Mouse (Mus musculus): ENCODE results near the gene Thap8. TPM values are rescaled to one million over a fixed set of nuclear protein-coding genes. Genes with fewer than 3 reads are reported as not detected.

Thap8 gene
- polyA plus RNA-seq, 1 experiment from 2014 or later, result 0.79 TPM

DNA sequence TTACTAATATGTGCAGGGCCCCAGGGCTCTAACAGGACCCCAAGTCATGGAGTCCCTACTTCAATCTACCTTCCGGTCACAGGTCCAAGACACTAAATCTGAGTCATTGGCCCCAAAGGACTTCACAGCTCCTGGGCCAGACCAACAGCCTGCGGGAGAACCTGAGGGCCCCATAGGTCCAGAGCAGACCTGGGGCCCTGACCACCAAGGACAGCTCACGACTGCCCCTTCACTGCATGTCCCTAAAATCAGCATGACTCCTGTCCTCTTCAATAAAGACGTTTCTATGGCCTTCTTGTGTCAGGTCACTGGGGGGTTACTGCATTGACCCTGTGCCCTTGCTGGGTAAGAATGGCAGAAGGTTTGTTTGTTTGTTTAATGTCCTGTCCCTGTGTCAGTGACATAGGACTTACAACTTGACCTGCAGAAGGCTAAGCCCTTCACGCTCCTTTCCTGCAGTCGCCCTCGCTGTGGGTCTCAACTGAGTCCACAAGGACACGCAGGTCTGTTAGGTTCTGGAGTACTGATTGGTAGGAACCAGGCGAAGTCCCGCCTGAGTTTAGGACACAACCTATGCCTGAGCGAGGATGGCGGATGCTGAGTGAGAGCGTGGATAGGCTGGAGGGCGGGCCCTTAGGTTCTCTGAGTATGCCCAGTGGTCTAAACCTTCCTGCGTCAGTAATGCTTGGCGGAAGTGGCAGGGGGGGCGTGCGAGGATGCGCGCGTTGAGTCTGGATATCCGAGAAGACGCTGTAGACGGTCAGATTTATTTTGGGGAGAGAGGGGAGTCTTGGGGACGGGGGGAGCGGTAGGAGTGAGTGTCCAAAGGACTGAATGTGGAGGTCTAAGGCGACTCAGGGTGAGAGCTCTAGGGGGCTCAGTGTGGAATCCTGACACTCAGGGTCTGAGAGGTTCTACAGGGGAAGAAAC, 28.4 kb downstream of the Thap8 start, which contains the start of gene Alkbh6:
Gene Alkbh6 (plus strand): TSS at position 642 of the 930 bp plus-strand sequence.
- ATAC-seq, result peak; percentile 100
- no peaks in the 10 kb centered on the region for H3K27me3 ChIP-seq
- 4% methylated on average over 27 of the region's 27 CpGs for WGBS
- peak within 1 kb of the TSS; percentile 81 for H3K27ac ChIP-seq
- peak within 1 kb of the TSS; percentile 76 for H3K4me2 ChIP-seq (replicated peaks)
- H3K9ac ChIP-seq (replicated peaks), result peak within 1 kb of the TSS; percentile 82
- peaks cover 24% of the 10 kb centered on the region for H3K4me1 ChIP-seq (replicated peaks)
- H3K4me3 ChIP-seq (replicated peaks), result peak within 1 kb of the TSS; percentile 77
- H3K36me3 ChIP-seq, result peaks cover 52% of the 10 kb centered on the region
- H3K9me3 ChIP-seq, result no peaks in the 10 kb centered on the region

DNA sequence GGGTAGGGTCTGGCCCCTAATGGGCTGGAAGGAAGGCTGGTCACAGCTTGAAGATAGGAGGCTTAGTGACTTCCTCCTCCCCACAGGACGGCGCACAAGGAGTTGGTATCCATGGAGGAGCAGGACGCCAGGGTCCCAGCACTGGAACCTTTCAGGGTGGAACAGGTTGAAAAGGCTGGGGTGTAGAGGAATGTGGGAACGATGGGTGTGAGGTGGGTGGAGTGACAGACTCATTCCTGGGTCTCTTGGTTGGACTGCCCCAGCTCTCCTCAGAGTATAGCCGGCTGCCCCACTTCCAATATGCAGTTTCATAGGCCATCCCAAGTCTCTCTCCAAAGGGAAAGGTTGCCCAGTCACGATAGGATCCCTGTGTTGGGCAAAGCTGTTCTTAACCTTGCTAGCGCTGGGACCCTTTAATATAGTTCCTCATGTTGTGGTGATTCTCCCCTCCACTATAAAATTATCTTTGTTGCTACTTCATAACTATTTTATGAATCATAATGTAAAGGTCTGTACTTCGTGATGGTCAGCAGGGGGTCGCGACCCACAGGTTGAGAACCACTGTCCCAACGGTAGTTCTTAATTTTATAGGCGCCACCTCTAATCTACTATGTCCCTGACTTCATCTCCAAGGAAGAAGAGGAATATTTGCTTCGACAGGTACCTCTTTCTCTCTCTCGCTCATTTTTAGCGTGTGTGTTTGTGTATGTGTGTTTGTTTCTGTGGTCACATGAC, 29.7 kb downstream of the Thap8 start:
- 69% methylated on average over 15 of the region's 15 CpGs for WGBS
- no peak overlapping the region for H3K27ac ChIP-seq

DNA sequence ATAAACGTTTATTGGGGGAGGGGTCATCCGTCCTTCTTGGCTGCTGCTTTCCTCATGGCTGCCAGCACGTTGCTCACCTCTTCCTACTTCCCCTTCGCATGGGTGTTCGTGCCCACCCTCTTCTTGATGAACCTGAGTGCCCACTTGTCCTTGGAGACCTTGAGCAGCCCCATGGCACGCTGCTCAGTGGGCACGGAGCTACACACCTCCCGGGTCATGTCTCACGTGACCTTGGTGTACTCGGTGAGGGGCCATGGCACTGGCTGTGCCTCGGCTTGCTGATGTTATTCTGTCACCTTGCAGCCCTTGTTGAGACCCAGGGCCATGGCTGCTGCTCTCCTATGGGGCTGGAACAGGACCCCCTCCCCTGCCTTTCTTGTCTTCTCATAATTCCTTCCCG, 30.2 kb downstream of the Thap8 start:
- WGBS, result 89% methylated on average over 12 of the region's 12 CpGs

More for the DNA sequence above, 29.7 kb downstream of the Thap8 start:
- Histone ChIP-seq H3K27me3 (no peaks in the 10 kb centered on the region), H3K4me2 (replicated peaks) (peak overlapping the region; percentile 76), H3K4me3 (replicated peaks) (peak overlapping the region; percentile 77), H3K4me1 (replicated peaks) (peaks cover 25% of the 10 kb centered on the region), H3K9me3 (no peaks in the 10 kb centered on the region), H3K9ac (replicated peaks) (peak overlapping the region; percentile 82), H3K36me3 (peaks cover 50% of the 10 kb centered on the region)
- no peak for ATAC-seq

DNA sequence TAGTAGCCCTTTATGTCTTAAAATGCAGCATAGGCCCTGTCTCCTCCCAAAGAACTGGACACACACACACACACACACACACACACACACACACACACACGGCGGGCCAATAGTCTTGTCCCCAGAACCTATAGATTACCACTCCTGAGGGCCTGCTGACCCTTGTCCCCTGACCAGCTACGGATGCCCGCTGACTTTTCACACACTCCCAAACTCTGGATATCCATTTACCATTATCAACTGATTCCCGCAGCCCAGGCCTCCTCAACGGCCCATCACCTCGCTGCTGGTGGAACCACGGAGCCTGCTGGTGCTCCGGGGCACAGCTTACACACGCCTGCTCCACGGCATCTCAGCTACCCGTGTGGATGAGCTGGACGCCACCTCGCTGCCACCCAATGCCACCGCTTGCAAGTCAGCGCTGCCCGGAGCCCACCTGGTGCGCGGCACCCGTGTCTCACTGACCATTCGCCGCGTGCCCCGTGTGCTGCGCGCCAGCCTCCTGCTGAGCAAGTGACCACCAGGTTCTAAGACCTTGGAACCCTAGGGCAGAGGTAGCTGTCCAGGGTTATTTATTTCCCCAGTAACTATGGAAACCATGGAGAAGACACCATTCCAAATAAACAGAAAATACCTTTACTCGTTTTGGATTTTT, 33.9 kb downstream of the Thap8 start:
- Histone ChIP-seq H3K9ac (replicated peaks) (no peak overlapping the region), H3K4me3 (replicated peaks) (no peak overlapping the region), H3K9me3 (no peaks in the 10 kb centered on the region), H3K27ac (no peak overlapping the region), H3K36me3 (peaks cover 25% of the 10 kb centered on the region), H3K27me3 (no peaks in the 10 kb centered on the region), H3K4me2 (replicated peaks) (no peak overlapping the region), H3K4me1 (replicated peaks) (peaks cover 20% of the 10 kb centered on the region)
- 53% methylated on average over 27 of the region's 27 CpGs for WGBS
- no peak for ATAC-seq

More for the DNA sequence above, 30.2 kb downstream of the Thap8 start:
- no peak for ATAC-seq
- H3K4me1 ChIP-seq (replicated peaks), result peaks cover 28% of the 10 kb centered on the region
- peaks cover 47% of the 10 kb centered on the region for H3K36me3 ChIP-seq
- peak overlapping the region; percentile 76; the same call in 1 of the 2 replicates for H3K4me2 ChIP-seq (replicated peaks)
- H3K27me3 ChIP-seq, result no peaks in the 10 kb centered on the region
- H3K27ac ChIP-seq, result no peak overlapping the region
- no peak overlapping the region for H3K4me3 ChIP-seq (replicated peaks)
- no peaks in the 10 kb centered on the region for H3K9me3 ChIP-seq
- 0 out of 2 replicates have a peak overlapping the region, but pooled peaks have one; percentile 5 for H3K9ac ChIP-seq (replicated peaks)

DNA sequence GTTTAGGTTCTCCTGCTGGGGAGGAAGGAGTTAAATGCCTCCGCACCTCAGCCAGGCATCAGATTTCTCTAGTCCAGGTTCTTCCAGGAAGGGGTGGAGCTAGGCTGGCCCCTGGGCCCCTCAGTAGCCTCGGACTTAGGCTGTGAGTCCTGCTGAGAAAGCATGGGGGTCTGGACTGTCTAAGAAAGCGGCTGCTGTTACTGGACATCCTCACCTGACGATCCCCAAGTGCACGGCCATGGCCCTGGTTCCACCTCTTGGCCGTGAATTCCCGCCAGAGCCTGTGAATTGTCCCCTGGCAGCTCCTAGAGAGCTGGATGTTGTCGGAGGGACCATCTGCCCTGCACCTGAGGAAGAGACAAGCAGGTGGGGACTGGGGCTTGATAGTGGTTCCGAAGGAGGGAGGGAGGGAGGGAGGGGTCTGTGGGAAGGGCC, 34.8 kb downstream of the Thap8 start, which contains the start of gene Syne4:
Gene Syne4 (plus strand): TSS at position 87 of the 435 bp plus-strand sequence.
- Histone ChIP-seq H3K4me2 (replicated peaks) (peak within 1 kb of the TSS; percentile 7; the same call in 1 of the 2 replicates), H3K4me3 (replicated peaks) (no peak within 1 kb of the TSS), H3K27me3 (no peaks in the 10 kb centered on the region), H3K9me3 (no peaks in the 10 kb centered on the region), H3K4me1 (replicated peaks) (peaks cover 13% of the 10 kb centered on the region), H3K9ac (replicated peaks) (peak within 1 kb of the TSS; percentile 32; the same call in 1 of the 2 replicates), H3K27ac (no peak within 1 kb of the TSS), H3K36me3 (peaks cover 25% of the 10 kb centered on the region)
- ATAC-seq, result no peak
- 3% methylated on average over 9 of the region's 9 CpGs for WGBS

DNA sequence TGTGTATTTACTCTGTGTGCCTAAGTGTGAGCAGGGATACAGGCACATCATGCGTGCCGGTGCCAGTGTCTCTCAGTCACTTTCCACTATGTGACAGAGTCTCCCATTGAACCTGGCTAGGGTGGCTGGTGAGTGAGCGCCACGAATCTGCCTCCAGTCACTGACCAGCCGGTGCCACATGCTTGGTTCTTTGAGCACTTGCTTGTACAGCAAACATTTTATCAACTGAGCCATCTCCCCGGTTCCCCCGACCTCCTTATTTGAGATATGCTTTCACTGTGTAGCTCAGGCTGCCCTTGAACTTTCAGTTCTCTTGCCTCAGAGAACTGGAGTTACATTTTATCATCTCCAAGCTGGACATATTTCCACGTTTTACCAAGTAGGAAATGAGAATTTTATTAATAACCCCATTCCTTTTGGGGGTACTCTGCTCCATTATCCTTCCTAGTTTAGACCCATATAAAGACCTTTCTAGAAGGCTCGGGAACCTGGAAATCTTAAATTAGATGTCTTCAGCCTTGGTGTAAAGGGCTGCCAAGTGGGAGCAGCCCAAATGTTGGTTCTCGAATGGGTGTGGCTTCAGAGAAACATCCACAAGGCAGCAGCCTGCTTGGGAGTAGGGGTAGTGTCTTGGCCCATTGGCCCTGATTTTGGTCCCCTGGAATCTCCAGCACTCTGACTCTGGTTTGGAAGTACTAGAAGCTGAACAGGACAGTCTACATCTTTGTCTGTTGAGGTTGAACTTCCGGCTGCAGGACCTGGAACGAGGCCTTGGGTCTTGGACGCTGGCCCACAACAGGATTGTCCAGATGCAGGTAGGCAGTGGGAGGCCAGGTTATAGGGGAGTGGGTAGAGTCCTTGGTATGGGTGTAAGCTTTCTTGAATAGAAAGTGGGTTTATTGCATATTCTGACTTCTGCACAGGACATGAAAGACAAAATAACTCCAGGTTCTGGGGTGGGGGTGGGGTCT, 36.0 kb downstream of the Thap8 start:
- no peak overlapping the region for H3K4me2 ChIP-seq (replicated peaks)
- 81% methylated on average over 13 of the region's 13 CpGs for WGBS
- H3K4me3 ChIP-seq (replicated peaks), result no peak overlapping the region
- H3K36me3 ChIP-seq, result peaks cover 25% of the 10 kb centered on the region
- no peaks in the 10 kb centered on the region for H3K27me3 ChIP-seq
- H3K27ac ChIP-seq, result no peak overlapping the region
- H3K4me1 ChIP-seq (replicated peaks), result peaks cover 8% of the 10 kb centered on the region
- H3K9me3 ChIP-seq, result no peaks in the 10 kb centered on the region
- no peak for ATAC-seq
- no peak overlapping the region for H3K9ac ChIP-seq (replicated peaks)

DNA sequence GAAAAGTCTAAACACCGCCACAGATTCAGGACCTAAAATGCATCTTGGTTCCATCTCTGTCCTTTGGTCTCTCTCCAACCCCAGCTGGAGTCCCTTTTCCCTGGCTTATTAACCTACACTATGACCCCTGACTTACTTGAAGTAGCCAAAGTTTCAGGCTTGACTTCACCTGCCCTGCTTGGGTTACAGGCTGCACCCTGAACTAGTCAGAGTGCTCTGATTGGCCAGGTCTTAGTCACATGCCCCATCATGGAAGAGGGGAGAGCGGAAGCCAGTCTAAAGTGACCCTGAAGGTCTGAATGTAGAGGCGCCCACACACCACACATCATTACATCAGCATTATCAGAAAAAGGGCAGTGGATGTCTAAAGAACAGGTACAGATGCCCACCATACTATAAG, 38.2 kb downstream of the Thap8 start:
- peaks cover 22% of the 10 kb centered on the region for H3K4me1 ChIP-seq (replicated peaks)
- 95% methylated on average over 3 of the region's 3 CpGs for WGBS
- no peak for ATAC-seq

DNA sequence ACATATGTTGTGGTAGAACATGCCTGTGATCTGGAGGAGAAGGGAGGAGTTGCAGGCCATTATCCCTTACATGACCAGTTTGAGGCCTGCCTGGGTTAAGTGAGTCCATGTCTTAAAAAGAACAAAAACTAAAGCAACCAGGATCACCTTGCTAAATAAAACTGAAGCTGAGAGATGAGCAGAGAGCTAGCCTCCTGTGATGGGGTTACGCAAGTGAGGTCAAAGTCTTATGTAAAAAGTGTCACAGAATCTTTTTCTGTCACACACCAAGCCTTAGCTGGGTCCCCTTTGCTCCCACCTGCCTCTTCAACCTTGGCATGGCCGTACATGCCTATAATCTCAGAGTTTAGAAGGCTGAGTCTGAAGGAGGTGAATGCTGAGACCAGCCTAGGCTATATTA, 41.1 kb downstream of the Thap8 start:
- Histone ChIP-seq H3K36me3 (no peaks in the 10 kb centered on the region), H3K27me3 (0 out of 2 replicates have a peak, but pooled peaks cover 9% of the 10 kb centered on the region), H3K4me2 (replicated peaks) (peak overlapping the region; percentile 87), H3K9ac (replicated peaks) (peak overlapping the region; percentile 89; the same call in 1 of the 2 replicates), H3K27ac (no peak overlapping the region), H3K4me3 (replicated peaks) (peak overlapping the region; percentile 81), H3K9me3 (no peaks in the 10 kb centered on the region), H3K4me1 (replicated peaks) (peaks cover 18% of the 10 kb centered on the region)
- WGBS, result 78% methylated on average over 2 of the region's 2 CpGs
- ATAC-seq, result no peak

More for the DNA sequence above, 38.2 kb downstream of the Thap8 start:
- no peak overlapping the region for H3K4me3 ChIP-seq (replicated peaks)
- no peaks in the 10 kb centered on the region for H3K27me3 ChIP-seq
- H3K9me3 ChIP-seq, result no peaks in the 10 kb centered on the region
- peaks cover 5% of the 10 kb centered on the region; the same call in 1 of the 2 replicates for H3K36me3 ChIP-seq
- H3K9ac ChIP-seq (replicated peaks), result no peak overlapping the region
- H3K4me2 ChIP-seq (replicated peaks), result no peak overlapping the region
- H3K27ac ChIP-seq, result no peak overlapping the region

DNA sequence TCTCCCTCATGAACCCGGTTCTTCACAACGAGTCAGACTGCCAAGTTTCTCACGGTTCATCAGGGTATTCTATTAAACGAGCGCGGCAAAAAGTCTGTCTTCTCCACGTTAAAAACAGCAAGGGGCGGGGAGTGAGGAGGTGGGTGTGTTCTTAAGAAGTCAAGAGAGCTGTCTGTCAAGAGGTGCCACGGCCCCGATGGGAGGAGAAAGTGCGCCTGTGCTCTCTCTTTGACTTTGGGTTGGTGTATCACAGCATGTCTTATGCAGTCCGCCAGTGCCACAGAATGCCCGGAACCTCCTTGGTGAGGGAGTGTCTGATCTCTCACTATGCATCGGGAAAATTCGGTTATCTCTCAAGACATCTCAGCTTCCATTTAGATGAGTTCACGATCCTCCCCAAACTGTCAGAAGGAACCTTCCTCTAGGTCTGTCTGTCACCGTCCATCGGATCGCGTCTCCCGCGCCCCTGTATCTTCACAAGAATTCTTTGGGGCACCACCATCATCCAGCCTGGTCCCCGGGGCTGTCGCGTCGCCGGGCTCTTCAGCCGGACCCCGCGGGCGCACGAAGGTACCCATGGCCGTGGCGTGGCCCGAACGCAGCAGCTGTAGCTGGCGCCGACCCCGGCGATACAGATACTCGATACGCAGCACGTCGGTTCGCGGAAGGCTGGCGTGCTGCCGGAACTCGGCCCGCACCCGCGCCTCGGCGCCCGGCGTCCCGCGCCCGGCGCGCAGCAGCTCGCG, 41.8 kb downstream of the Thap8 start, which contains the start of gene E130208F15Rik:
Gene E130208F15Rik (plus strand): TSS at position 202 of the 746 bp plus-strand sequence.
- Histone ChIP-seq H3K36me3 (no peaks in the 10 kb centered on the region), H3K4me2 (replicated peaks) (peak within 1 kb of the TSS; percentile 87), H3K27ac (peak within 1 kb of the TSS; percentile 80), H3K9me3 (no peaks in the 10 kb centered on the region), H3K9ac (replicated peaks) (peak within 1 kb of the TSS; percentile 89), H3K4me1 (replicated peaks) (peaks cover 18% of the 10 kb centered on the region), H3K4me3 (replicated peaks) (peak within 1 kb of the TSS; percentile 81), H3K27me3 (0 out of 2 replicates have a peak, but pooled peaks cover 9% of the 10 kb centered on the region)
- ATAC-seq, result peak; percentile 85
- WGBS, result under 1% methylated on average over 63 of the region's 63 CpGs

DNA sequence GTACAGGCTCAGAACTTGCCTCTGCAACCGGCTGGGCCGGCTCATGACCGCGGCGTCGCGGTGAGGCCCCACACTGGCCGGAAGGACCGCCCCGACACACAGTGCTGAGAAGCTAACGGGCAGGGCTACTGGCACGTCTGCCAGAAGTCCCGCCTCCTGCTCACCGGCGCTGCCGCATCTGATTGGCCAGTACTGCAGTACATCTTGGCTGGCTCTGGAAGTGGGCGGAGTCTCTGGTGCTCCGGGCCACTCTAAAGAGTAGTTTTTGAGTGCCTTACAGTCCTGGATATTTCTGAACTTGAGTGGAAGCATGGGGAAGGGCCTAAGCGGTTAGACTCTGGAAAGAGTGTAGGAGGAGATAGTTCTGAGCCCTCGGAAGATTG, 42.4 kb downstream of the Thap8 start:
- WGBS, result under 1% methylated on average over 20 of the region's 20 CpGs
- H3K9me3 ChIP-seq, result no peaks in the 10 kb centered on the region
- peaks cover 18% of the 10 kb centered on the region for H3K4me1 ChIP-seq (replicated peaks)
- peak overlapping the region; percentile 89 for H3K9ac ChIP-seq (replicated peaks)
- ATAC-seq, result peak; percentile 99
- H3K27ac ChIP-seq, result peak overlapping the region; percentile 80
- H3K27me3 ChIP-seq, result peaks cover 12% of the 10 kb centered on the region; the same call in 1 of the 2 replicates
- peak overlapping the region; percentile 87 for H3K4me2 ChIP-seq (replicated peaks)
- H3K4me3 ChIP-seq (replicated peaks), result peak overlapping the region; percentile 81
- no peaks in the 10 kb centered on the region for H3K36me3 ChIP-seq
